Mouse (Mus musculus): ENCODE data around the gene Cdcp1. TPM values are rescaled to one million over a fixed set of nuclear protein-coding genes. Genes with fewer than 3 reads are reported as not detected.

Gene Cdcp1
- total RNA-seq, 1 experiment from 2014 or later, result 0.27 TPM

- no peak for ATAC-seq (replicated peaks; ENCODE audit: low read depth, poor library complexity, severe bottlenecking)
Observed at GRCm38 (mm10) chr9:123219826-123220225, 4.0 kb upstream of the Cdcp1 start.

DNA sequence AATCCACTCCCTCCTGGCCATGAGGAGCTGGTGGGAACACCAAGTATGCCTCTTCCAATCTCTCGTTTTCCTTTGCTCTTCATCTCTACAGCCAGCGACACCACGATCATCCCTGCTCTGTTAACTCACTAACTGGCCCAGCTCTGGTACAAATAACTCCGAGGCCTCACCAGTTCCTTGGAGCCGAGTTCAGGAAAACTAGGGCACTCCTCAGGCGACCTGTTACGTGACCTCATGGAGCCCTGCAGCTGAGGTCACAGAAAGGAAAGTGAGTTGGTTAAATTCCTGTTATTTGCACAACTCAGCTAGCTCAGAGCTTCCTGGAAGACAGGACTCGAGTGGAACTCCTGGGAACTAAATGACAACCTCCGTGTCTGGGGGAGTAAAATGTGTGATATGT lies 2.5 kb downstream of the Cdcp1 start:
- no peak for ATAC-seq (replicated peaks; ENCODE audit: low read depth, poor library complexity, severe bottlenecking)

GRCm38 (mm10) chr9:123207895-123208294 lies 7.9 kb downstream of the Cdcp1 start:
- ATAC-seq (replicated peaks; ENCODE audit: low read depth, poor library complexity, severe bottlenecking), result no peak

DNA sequence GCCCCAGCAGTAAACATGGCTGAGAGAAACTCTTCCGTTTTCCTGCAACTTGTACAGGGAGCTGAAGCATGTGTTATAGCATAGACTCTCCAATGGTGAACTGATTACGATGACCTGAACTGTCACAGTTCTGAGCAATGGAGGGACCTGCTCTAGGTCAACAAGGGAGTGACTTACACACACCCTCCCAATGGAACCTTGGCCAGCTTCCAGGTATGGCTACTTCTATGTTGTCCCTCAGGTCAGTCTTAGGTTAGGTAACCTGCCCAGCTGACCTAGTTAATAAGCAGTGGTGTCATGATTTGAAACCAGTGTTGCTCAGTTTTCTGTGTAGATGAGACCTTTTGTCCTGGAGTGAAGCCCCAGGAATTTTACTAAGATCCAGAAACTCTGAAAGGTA lies 8.9 kb downstream of the Cdcp1 start:
- no peak for ATAC-seq (replicated peaks; ENCODE audit: low read depth, poor library complexity, severe bottlenecking)

DNA sequence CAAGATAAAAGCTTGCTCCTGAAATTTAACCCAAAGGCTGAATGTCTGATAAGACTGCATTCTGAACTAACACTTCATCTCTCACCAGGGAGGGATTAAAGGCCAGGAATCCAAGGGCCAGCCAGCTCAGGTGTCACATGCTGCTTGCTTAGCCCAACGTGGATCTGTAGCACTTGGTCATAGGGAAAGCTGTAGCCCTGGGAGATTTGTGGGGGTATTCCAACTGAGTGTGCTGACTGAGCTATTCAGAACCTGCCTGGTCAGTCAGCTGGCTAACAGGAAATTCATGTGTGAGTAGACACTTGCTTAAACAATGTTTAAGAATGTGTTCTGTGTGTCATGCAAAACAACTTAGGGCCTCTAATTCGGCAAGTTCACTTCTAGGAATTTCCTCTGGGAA lies 9.3 kb downstream of the Cdcp1 start:
- no peak for ATAC-seq (replicated peaks; ENCODE audit: low read depth, poor library complexity, severe bottlenecking)

- ATAC-seq (replicated peaks; ENCODE audit: low read depth, poor library complexity, severe bottlenecking), result no peak
Observed at GRCm38 (mm10) chr9:123200116-123200515, 15.7 kb downstream of the Cdcp1 start.

GRCm38 (mm10) chr9:123188271-123188670 lies 27.6 kb downstream of the Cdcp1 start:
- ATAC-seq (replicated peaks; ENCODE audit: low read depth, poor library complexity, severe bottlenecking), result no peak

- peak; percentile 56 for ATAC-seq (replicated peaks; ENCODE audit: low read depth, poor library complexity, severe bottlenecking)
Observed at GRCm38 (mm10) chr9:123187589-123187988, 28.2 kb downstream of the Cdcp1 start.

DNA sequence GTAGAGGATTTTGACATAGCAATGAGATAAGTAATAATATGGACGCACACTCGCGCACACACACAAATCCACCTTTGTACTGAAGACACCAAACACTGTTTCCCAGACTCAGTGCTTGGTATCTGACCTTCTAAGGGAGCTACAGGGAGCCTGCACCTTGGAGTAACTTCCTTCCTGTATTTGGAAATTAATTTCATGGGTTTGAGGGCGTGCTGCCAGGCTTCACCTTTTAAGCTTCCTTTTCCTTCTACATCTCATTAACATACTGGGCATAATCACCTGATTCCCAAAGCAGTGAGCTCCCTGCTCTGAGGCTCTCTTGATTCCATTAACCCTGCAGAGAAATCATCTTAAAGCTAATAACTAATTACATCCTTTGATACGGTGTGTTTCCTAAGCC lies 29.7 kb downstream of the Cdcp1 start:
- no peak for ATAC-seq (replicated peaks; ENCODE audit: low read depth, poor library complexity, severe bottlenecking)

DNA sequence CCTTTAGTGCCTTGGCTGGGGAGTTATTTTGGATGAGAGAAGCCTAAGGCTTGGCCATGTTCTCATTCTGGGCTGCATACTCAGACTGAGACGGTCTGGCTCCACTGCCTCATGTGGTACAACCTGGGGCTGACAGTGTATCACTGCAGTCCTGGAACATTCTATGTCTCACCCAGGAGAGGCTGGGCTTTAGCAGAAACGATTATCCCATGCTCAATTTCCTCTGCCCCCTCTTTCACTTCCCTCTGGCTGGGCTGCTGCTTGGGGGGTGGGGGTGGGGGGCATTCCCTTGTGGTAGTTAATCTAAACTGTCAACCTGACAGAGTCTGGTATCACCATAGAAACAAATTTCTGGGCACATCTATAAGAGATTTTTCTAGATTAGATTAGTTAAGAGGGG lies 30.3 kb downstream of the Cdcp1 start:
- peak; percentile 69 for ATAC-seq (replicated peaks; ENCODE audit: low read depth, poor library complexity, severe bottlenecking)

- no peak for ATAC-seq (replicated peaks; ENCODE audit: low read depth, poor library complexity, severe bottlenecking)
Observed at GRCm38 (mm10) chr9:123183226-123183625, 32.6 kb downstream of the Cdcp1 start.

- no peak for ATAC-seq (replicated peaks; ENCODE audit: low read depth, poor library complexity, severe bottlenecking)
Observed at GRCm38 (mm10) chr9:123180003-123180402, 35.8 kb downstream of the Cdcp1 start.

GRCm38 (mm10) chr9:123177380-123178048 lies 38.3 kb downstream of the Cdcp1 start:
- ATAC-seq (replicated peaks; ENCODE audit: low read depth, poor library complexity, severe bottlenecking), result no peak

GRCm38 (mm10) chr9:123174356-123174755 lies 41.5 kb downstream of the Cdcp1 start:
- ATAC-seq (replicated peaks; ENCODE audit: low read depth, poor library complexity, severe bottlenecking), result no peak

- ATAC-seq (replicated peaks; ENCODE audit: low read depth, poor library complexity, severe bottlenecking), result 0 out of 2 replicates have a peak, but pooled peaks have one; percentile 32
Observed at GRCm38 (mm10) chr9:123173760-123174159, 42.1 kb downstream of the Cdcp1 start.

- no peak for ATAC-seq (replicated peaks; ENCODE audit: low read depth, poor library complexity, severe bottlenecking)
Observed at GRCm38 (mm10) chr9:123165781-123166443, 49.9 kb downstream of the Cdcp1 start.

GRCm38 (mm10) chr9:123162985-123163694 lies 52.7 kb downstream of the Cdcp1 start:
- no peak for ATAC-seq (replicated peaks; ENCODE audit: low read depth, poor library complexity, severe bottlenecking)

DNA sequence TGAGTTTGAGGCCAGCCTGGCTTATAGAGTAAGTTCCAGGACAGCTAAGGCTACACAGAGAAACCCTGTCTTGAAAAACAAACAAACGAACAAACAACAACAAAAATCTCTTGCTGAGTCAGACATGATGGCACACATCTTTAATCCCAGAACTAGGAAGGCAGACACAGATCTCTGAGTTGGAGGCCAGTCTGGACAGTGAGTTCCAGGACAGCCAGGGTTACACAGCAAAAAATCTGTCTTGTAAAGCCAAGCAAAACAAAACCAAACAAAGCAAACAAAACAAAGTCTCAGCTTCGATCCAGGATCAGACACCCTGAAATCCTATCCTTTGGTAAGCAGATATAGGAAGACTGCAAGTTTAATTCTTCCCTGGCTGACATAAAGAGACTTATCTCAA lies 54.0 kb downstream of the Cdcp1 start:
- ATAC-seq (replicated peaks; ENCODE audit: low read depth, poor library complexity, severe bottlenecking), result no peak

- peak; percentile 90 for ATAC-seq (replicated peaks; ENCODE audit: low read depth, poor library complexity, severe bottlenecking)
Observed at GRCm38 (mm10) chr9:123159330-123159729, 56.5 kb downstream of the Cdcp1 start.

DNA sequence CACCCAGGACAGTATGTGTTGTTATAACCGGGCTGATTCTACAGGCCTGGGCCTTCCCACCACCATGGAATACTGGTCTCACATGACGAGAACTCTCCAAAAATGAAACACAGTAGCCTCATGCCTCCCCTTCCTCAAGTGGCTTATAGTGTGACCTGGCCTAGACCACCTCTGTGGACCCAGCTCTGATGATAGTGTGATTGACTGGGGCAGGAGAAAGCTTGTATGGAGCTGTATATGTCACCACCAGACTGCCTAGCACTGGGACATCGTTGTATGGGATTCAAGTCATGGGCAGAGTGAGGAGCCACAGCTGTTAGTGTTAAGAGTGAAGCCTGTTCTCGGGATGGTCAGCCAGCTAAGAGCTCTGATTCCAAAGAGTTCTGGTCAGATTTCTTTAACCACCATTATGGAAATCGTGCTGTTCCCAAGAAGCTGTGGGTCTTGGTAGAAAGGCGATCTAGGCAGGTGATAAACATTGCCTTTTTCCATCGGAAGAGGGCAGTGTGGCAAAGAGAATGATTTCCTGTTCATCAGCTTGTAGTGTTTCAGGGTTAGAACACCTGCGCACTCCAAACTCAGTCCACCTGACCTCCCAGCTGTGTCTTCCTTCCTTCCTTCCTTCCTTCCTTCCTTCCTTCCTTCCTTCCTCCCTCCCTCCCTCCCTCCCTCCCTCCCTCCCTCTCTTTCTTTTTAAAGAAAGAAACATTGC lies 57.6 kb downstream of the Cdcp1 start:
- ATAC-seq (replicated peaks; ENCODE audit: low read depth, poor library complexity, severe bottlenecking), result peak; percentile 45

- ATAC-seq (replicated peaks; ENCODE audit: low read depth, poor library complexity, severe bottlenecking), result no peak
Observed at GRCm38 (mm10) chr9:123157699-123158098, 58.1 kb downstream of the Cdcp1 start.

All from common myeloid progenitor, adult 5-6 weeks (primary cell).